Mouse (Mus musculus): ENCODE measurements at regions not wholly inside any gene's neighbourhood (a gene's known extent, or its start where the extent isn't known, plus 50 kb on each side); places are given as distances from the start of the nearest gene placed in this dataset.

DNA sequence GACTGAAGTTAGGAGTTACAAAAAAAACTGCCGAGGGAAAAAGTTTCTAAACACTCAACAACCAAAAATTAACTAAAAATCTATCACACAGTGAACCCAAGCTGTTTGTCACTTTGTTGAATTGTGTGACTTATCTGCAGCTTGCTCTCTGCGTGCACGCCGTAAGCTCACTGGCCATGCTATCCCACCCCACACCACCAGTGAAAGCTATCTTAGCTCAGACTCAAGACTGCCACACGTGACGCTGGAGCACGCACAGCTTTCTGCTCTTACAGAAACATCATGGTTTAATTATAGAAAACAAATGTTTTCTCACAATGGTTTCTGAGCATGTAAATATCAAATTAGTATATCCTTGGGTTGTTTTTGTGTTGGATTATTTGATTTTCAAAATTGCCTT, 56.0 kb upstream of the Cyp1b1 start:
- ATAC-seq (0 out of 2 replicates have a peak, but pooled peaks have one; percentile 38), DNase-seq (no peak)
- Histone ChIP-seq H3K4me3 (ENCODE audit: low read depth, low read length) (no peak overlapping the region), H3K4me1 (ENCODE audit: insufficient read depth) (peaks cover 8% of the 10 kb centered on the region; the same call in 1 of the 2 replicates), H3K9ac (no peak overlapping the region), H3K4me2 (ENCODE audit: low read depth) (no peak overlapping the region), H3K36me3 (ENCODE audit: insufficient read depth) (no peaks in the 10 kb centered on the region), H3K9me3 (ENCODE audit: low read length) (no peaks in the 10 kb centered on the region), H3K27ac (ENCODE audit: low read depth, low read length) (no peak overlapping the region), H3K27me3 (ENCODE audit: insufficient read depth, low read length) (no peaks in the 10 kb centered on the region)
- TF ChIP-seq CTCF (IDR thresholded peaks at IDR 0.05; ENCODE audit: low read depth) = no peak
- WGBS = 78% methylated on average over 7 of the region's 7 CpGs

DNA sequence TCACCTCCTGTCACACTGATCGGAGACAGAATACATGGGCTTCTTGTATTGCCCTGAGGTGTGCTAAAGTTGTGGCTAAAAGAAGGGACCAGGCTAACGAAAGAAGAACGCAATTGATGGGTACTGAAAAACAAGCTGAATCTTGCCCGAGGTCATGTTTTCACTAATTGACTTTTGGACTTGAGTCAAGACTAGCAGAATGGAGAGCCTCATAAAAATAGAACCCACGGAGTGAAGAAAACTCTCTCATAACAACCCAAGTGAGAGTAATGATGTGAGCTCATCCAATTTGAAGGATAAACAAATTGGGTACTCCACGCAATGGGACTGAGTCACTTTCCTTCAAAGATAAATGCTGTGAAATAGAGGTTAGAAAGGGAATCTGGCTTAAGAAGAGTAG, 55.0 kb upstream of the Cyp1b1 start:
- ATAC-seq (no peak), DNase-seq (no peak)
- H3K27ac ChIP-seq (ENCODE audit: low read depth, low read length) = no peak overlapping the region
- H3K9me3 ChIP-seq (ENCODE audit: low read length) = no peaks in the 10 kb centered on the region
- peaks cover 8% of the 10 kb centered on the region; the same call in 1 of the 2 replicates for H3K4me1 ChIP-seq (ENCODE audit: insufficient read depth)
- H3K36me3 ChIP-seq (ENCODE audit: insufficient read depth) = no peaks in the 10 kb centered on the region
- 56% methylated on average over 6 of the region's 6 CpGs for WGBS
- H3K4me3 ChIP-seq (ENCODE audit: low read depth, low read length) = no peak overlapping the region
- no peaks in the 10 kb centered on the region for H3K27me3 ChIP-seq (ENCODE audit: insufficient read depth, low read length)
- H3K4me2 ChIP-seq (ENCODE audit: low read depth) = no peak overlapping the region
- no peak for TF ChIP-seq CTCF (IDR thresholded peaks at IDR 0.05; ENCODE audit: low read depth)
- H3K9ac ChIP-seq = no peak overlapping the region

DNA sequence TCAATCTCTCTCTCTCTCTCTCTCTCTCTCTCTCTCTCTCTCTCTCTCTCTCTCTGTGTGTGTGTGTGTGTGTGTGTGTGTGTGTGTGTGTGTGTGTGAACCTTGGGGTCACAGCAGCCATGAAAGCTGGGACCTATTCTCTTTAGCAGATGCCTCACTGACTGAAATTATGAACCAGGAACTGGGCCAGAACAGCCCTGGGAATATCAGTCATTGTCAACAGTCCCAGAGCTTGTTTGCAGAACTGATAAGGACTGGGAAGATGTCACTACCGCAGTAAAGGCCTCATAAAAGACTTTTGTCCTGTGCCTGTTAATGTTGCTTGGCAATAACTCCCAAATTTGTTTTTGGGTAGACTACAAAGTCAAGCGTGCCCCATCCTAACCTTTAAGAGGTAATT, 53.2 kb upstream of the Cyp1b1 start:
- Histone ChIP-seq H3K27me3 (ENCODE audit: insufficient read depth, low read length) (no peaks in the 10 kb centered on the region), H3K4me1 (ENCODE audit: insufficient read depth) (peaks cover 8% of the 10 kb centered on the region; the same call in 1 of the 2 replicates), H3K36me3 (ENCODE audit: insufficient read depth) (no peaks in the 10 kb centered on the region), H3K9ac (no peak overlapping the region), H3K27ac (ENCODE audit: low read depth, low read length) (no peak overlapping the region), H3K4me2 (ENCODE audit: low read depth) (no peak overlapping the region), H3K4me3 (ENCODE audit: low read depth, low read length) (no peak overlapping the region), H3K9me3 (ENCODE audit: low read length) (no peaks in the 10 kb centered on the region)
- WGBS = 80% methylated on average over 2 of the region's 2 CpGs
- no peak for TF ChIP-seq CTCF (IDR thresholded peaks at IDR 0.05; ENCODE audit: low read depth)
- ATAC-seq = no peak
- no peak for DNase-seq

DNA sequence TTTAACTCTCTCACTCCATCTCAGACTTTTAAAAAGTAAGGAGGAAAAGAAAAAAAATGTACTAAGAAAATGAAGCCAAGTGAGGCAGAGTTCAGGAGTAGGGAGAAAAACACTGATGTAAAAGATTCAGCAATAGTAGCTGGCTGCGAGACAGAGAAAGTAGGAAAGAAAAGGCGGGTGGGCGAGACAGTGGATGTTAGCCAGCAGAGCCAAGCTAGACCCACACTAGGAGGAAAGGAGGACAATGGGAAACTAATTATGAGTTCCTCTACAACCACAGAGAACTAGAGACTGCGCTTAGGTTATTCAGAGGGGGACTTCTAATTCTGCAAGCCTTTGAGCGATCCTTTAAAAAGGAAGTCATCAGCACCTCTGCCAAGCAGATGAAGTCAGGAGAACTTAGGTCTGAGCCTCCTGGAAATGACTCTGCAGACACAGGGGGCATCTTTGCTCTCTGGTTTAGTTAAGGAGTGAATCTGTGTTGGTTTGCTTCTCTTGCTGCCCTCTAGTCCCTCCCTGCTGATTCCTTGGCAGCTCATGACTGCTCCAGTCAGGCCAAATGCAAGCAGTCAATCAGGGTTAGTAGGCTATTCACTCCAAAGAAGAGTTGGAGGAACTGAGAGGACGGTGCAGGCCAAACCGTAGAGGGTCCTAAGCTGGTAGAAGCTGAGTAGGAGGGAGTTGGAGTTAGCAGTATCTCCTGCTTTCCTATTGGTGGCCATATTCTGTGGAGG, 50.4 kb upstream of the Cyp1b1 start:
- H3K27me3 ChIP-seq (ENCODE audit: insufficient read depth, low read length) = no peaks in the 10 kb centered on the region
- ATAC-seq = peak; percentile 86
- WGBS = 46% methylated on average over 7 of the region's 7 CpGs
- no peak overlapping the region for H3K4me3 ChIP-seq (ENCODE audit: low read depth, low read length)
- no peaks in the 10 kb centered on the region for H3K9me3 ChIP-seq (ENCODE audit: low read length)
- no peak overlapping the region for H3K4me2 ChIP-seq (ENCODE audit: low read depth)
- no peaks in the 10 kb centered on the region for H3K36me3 ChIP-seq (ENCODE audit: insufficient read depth)
- TF ChIP-seq CTCF (IDR thresholded peaks at IDR 0.05; ENCODE audit: low read depth) = no peak
- DNase-seq = peak; percentile 45
- peaks cover 3% of the 10 kb centered on the region; the same call in 1 of the 2 replicates for H3K4me1 ChIP-seq (ENCODE audit: insufficient read depth)
- no peak overlapping the region for H3K9ac ChIP-seq
- peak overlapping the region; percentile 40; the same call in 1 of the 2 replicates for H3K27ac ChIP-seq (ENCODE audit: low read depth, low read length)

Measured in forebrain, postnatal 0 days (tissue).